Mouse (Mus musculus): ENCODE measurements around the gene 4930502E18Rik. TPM values are rescaled to one million over a fixed set of nuclear protein-coding genes. Genes with fewer than 3 reads are reported as not detected.

Gene 4930502E18Rik
- polyA plus RNA-seq, 1 experiment from 2014 or later: 0.30 TPM

- no peak overlapping the region for H3K9ac ChIP-seq
- H3K4me3 ChIP-seq: no peak overlapping the region
- H3K4me2 ChIP-seq: no peak overlapping the region
- no peak overlapping the region for H3K27ac ChIP-seq
- H3K27me3 ChIP-seq: no peaks in the 10 kb centered on the region
- 87% methylated on average over 2 of the region's 2 CpGs for WGBS
- no peak for ATAC-seq (replicated peaks; ENCODE audit: insufficient number of reproducible peaks, insufficient read depth, low FRiP score, low read depth)
- no peaks in the 10 kb centered on the region for H3K9me3 ChIP-seq (replicated peaks)
- H3K4me1 ChIP-seq (replicated peaks): no peaks in the 10 kb centered on the region
- no peaks in the 10 kb centered on the region for H3K36me3 ChIP-seq
Measured at GRCm38 (mm10) chrX:53728967-53729366, 4.3 kb downstream of the 4930502E18Rik start.

GRCm38 (mm10) chrX:53752851-53753250 lies 28.2 kb downstream of the 4930502E18Rik start:
- no peaks in the 10 kb centered on the region for H3K27me3 ChIP-seq
- H3K4me1 ChIP-seq (replicated peaks): no peaks in the 10 kb centered on the region
- H3K9ac ChIP-seq: no peak overlapping the region
- no peak overlapping the region for H3K4me2 ChIP-seq
- no peak for ATAC-seq (replicated peaks; ENCODE audit: insufficient number of reproducible peaks, insufficient read depth, low FRiP score, low read depth)
- no peak overlapping the region for H3K27ac ChIP-seq
- no peaks in the 10 kb centered on the region; the same call in 1 of the 2 replicates for H3K9me3 ChIP-seq (replicated peaks)
- no peak overlapping the region for H3K4me3 ChIP-seq
- 82% methylated on average over 1 of the region's 1 CpGs for WGBS
- H3K36me3 ChIP-seq: no peaks in the 10 kb centered on the region

- no peak within 1 kb of the TSS for H3K4me2 ChIP-seq
- no peak within 1 kb of the TSS for H3K9ac ChIP-seq
- no peaks in the 10 kb centered on the region for H3K36me3 ChIP-seq
- no peak for ATAC-seq (replicated peaks; ENCODE audit: insufficient number of reproducible peaks, insufficient read depth, low FRiP score, low read depth)
- H3K4me3 ChIP-seq: no peak within 1 kb of the TSS
- no peaks in the 10 kb centered on the region; the same call in 1 of the 2 replicates for H3K9me3 ChIP-seq (replicated peaks)
- no peaks in the 10 kb centered on the region for H3K27me3 ChIP-seq
- no peaks in the 10 kb centered on the region for H3K4me1 ChIP-seq (replicated peaks)
- WGBS: 92% methylated on average over 16 of the region's 16 CpGs
- no peak within 1 kb of the TSS for H3K27ac ChIP-seq
Measured at GRCm38 (mm10) chrX:53757736-53758135, 33.1 kb downstream of the 4930502E18Rik start, which contains the start of gene 1700013H16Rik. TSS of gene 1700013H16Rik (minus strand) at chrX:53757831.

GRCm38 (mm10) chrX:53776276-53776675 lies 51.6 kb downstream of the 4930502E18Rik start, which contains the start of gene Zfp36l3:
TSS of gene Zfp36l3 (minus strand) at chrX:53776394.
- 81% methylated on average over 12 of the region's 12 CpGs for WGBS
- no peak within 1 kb of the TSS for H3K4me2 ChIP-seq
- no peak within 1 kb of the TSS for H3K27ac ChIP-seq
- H3K27me3 ChIP-seq: no peaks in the 10 kb centered on the region
- no peaks in the 10 kb centered on the region for H3K9me3 ChIP-seq (replicated peaks)
- H3K36me3 ChIP-seq: no peaks in the 10 kb centered on the region
- no peak within 1 kb of the TSS for H3K9ac ChIP-seq
- no peak within 1 kb of the TSS for H3K4me3 ChIP-seq
- no peaks in the 10 kb centered on the region for H3K4me1 ChIP-seq (replicated peaks)
- no peak for ATAC-seq (replicated peaks; ENCODE audit: insufficient number of reproducible peaks, insufficient read depth, low FRiP score, low read depth)

Other genes with a start within 250 kb of the 4930502E18Rik start
- 48.3 and 51.9 TPM in 2 replicates for gene Rtl8c, start 116.8 kb upstream of the 4930502E18Rik start, polyA plus RNA-seq (2015; fragmentation: Nextera tagmentation; extraction: Ambion mirVana)
- gene Gm14597, start 115.8 kb upstream of the 4930502E18Rik start, polyA plus RNA-seq (2015; fragmentation: Nextera tagmentation; extraction: Ambion mirVana): not detected in 2 replicates
- gene Rtl8a, start 81.1 kb upstream of the 4930502E18Rik start, polyA plus RNA-seq (2015; fragmentation: Nextera tagmentation; extraction: Ambion mirVana): 92.8 and 104 TPM in 2 replicates
- gene Rtl8b, start 54.4 kb upstream of the 4930502E18Rik start, polyA plus RNA-seq (2015; fragmentation: Nextera tagmentation; extraction: Ambion mirVana): 75.1 and 75.5 TPM in 2 replicates
- gene 1700013H16Rik, start 33.0 kb downstream of the 4930502E18Rik start, polyA plus RNA-seq (2015; fragmentation: Nextera tagmentation; extraction: Ambion mirVana): not detected in 2 replicates
- not detected in 2 replicates for gene Zfp36l3, start 51.6 kb downstream of the 4930502E18Rik start, polyA plus RNA-seq (2015; fragmentation: Nextera tagmentation; extraction: Ambion mirVana)
- 2.7 and 4.7 TPM in 2 replicates for gene Xlr, start 72.9 kb downstream of the 4930502E18Rik start, polyA plus RNA-seq (2015; fragmentation: Nextera tagmentation; extraction: Ambion mirVana)

Data from heart, embryonic 15.5 days (tissue).